Mouse (Mus musculus): ENCODE results near the gene Myom3. TPM values are rescaled to one million over a fixed set of nuclear protein-coding genes. Genes with fewer than 3 reads are reported as not detected.

Myom3 gene
- polyA plus RNA-seq, 1 experiment from 2014 or later, result 1.1 TPM

DNA sequence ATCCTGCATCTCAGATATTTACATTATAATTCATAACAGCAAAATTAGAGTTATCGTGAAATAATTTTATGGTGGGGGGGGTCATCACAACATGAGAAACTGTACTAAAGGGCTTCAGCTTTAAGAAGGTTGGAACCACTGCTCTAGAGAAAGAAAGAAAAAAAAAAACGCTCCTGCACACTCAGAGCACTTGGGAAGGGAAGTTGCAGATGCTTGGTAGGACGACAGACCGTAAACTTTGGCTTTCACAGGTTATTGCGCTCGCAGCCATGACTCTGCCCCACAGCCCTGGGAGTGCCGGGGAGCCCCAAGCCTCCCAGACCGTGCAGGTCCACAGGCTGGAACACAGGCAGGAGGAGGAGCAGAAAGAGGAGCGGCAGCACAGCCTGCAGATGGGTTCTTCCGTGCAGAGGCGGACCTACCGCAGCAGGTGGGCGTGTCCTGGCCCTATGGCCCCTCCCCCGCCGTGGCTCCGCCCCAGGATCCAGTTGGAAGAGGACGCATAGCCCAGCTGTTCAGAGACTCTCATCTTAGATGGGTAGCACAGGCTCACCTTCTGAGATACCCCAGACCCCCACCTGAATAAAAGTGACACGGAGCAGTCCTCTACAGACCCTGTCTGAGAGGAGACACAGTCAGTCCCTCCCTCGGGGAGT, 2.9 kb downstream of the Myom3 start:
- Histone ChIP-seq H3K4me3 (replicated peaks) (peak overlapping the region; percentile 26), H3K9ac (no peak overlapping the region), H3K27me3 (replicated peaks) (no peaks in the 10 kb centered on the region), H3K36me3 (no peaks in the 10 kb centered on the region), H3K4me2 (replicated peaks) (peak overlapping the region; percentile 61), H3K27ac (0 out of 2 replicates have a peak overlapping the region, but pooled peaks have one; percentile 48), H3K4me1 (replicated peaks) (peaks cover 22% of the 10 kb centered on the region; the same call in 1 of the 2 replicates), H3K9me3 (no peaks in the 10 kb centered on the region)
- WGBS, result 6% methylated on average over 19 of the region's 19 CpGs
- ATAC-seq, result peak; percentile 95

DNA sequence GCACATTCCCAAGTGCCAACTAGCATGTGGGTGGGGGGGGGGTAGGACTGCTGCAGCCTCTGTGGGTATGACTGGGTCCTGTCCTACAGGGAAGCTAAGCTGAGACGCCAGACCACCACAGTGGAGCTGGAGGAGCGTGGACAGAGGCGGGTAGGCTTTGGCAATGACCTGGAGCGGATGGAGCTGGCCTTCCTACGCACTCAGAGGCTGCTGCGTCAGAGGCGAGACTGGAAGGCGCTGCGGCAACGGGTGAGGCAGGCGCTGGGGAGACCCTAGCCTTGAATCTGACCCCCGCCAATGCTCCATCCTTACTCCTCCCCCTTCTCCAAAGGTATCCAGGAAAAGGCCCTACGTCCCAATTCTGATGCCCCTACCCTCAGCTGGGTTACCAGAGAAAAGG, 5.2 kb downstream of the Myom3 start:
- WGBS, result 87% methylated on average over 13 of the region's 13 CpGs

DNA sequence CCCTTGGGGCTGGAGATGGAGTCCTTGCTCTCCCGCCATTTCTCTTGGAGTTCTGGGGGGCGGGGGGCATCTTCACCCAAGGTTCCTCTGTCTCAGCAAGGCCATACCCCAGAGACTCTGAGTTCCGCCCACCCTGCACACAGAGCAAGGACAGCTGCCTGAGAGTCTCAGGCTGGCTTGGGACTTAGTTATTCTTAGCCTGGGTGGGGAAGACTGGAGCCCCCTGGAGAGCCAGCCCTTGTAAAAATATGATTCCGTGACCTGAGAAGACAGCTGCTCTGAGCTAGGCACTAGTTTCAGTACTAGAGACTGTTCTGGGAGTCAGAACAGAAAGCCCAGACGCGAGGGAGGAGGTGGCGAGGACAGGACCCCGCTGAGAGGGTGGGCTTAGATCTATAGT, 6.2 kb downstream of the Myom3 start:
- Histone ChIP-seq H3K9ac (no peak overlapping the region), H3K36me3 (no peaks in the 10 kb centered on the region), H3K9me3 (no peaks in the 10 kb centered on the region), H3K27me3 (replicated peaks) (no peaks in the 10 kb centered on the region), H3K4me3 (replicated peaks) (no peak overlapping the region), H3K4me2 (replicated peaks) (no peak overlapping the region), H3K27ac (no peak overlapping the region), H3K4me1 (replicated peaks) (0 out of 2 replicates have a peak, but pooled peaks cover 14% of the 10 kb centered on the region)
- no peak for ATAC-seq
- WGBS, result 80% methylated on average over 8 of the region's 8 CpGs

More for the DNA sequence above, 5.2 kb downstream of the Myom3 start:
- H3K9me3 ChIP-seq, result no peaks in the 10 kb centered on the region
- H3K4me2 ChIP-seq (replicated peaks), result no peak overlapping the region
- H3K27ac ChIP-seq, result no peak overlapping the region
- H3K27me3 ChIP-seq (replicated peaks), result no peaks in the 10 kb centered on the region
- no peaks in the 10 kb centered on the region for H3K36me3 ChIP-seq
- no peak overlapping the region for H3K4me3 ChIP-seq (replicated peaks)
- 0 out of 2 replicates have a peak, but pooled peaks cover 14% of the 10 kb centered on the region for H3K4me1 ChIP-seq (replicated peaks)
- no peak for ATAC-seq
- H3K9ac ChIP-seq, result no peak overlapping the region

DNA sequence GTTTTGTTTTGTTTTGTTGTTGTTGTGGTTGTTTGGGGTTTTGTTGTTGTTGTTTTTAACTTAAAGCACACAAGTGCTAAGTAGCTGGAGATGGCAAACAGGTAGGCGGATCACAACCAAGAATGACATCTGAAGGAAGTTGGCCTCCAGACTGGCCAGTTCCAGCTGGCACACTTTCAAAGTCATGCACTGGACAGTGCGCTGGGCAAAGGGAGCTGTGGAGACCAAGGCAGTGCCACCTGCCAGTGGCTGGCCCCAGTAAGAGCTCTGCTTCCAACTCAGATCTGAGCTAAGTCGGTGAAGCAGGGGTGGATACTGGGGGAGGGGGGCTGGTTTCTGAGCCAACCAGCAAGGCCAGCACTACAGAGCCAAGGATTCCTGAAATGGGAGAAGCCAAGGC, 7.5 kb downstream of the Myom3 start:
- no peak for ATAC-seq

DNA sequence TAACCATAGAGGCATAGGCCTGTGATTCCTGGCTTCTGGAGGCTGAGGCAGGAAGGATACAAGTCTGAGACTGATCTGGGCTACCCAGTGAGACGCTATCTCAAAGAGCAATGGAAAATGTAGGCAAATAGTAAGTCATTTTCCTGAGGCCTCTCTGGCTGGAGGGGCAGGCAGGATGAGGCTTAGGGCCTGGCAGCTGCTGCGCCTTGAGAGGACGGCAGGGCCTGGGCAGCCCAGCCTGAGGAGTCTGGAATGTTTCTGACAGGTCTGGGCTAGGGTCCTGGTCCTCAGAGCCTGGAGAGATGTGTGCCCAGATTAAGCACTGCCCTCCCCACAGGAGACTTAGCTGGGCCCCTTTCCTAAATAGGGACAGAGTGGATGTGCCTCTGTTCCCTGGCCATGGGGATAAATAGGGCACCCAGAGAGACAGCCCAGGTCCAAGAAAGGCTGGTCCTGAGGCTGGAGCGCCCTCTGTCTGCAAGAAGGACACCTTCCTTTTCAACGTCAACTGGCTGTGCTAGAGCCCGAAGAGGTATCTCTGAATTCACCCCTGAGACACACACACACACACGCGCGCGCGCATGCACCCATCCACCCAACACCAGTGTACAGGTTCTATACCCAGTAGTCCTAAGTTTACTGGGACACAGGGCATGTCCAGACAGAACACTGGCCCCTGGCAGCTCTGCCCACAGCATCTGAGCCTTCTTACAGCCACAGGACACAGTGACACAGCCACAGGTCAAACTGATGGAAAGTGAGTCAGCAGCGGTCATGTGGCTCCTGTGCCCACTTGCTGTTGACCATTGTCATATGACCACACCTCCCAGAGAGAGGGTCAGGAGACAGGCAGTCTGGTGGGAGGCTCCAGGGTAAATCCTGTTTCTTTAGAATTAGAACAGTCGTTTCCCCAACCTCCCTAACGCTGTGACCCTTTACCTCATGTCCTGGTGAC, 9.3 kb downstream of the Myom3 start:
- no peak overlapping the region for H3K9ac ChIP-seq
- WGBS, result 59% methylated on average over 14 of the region's 14 CpGs
- H3K4me1 ChIP-seq (replicated peaks), result no peaks in the 10 kb centered on the region
- H3K27me3 ChIP-seq (replicated peaks), result no peaks in the 10 kb centered on the region
- H3K27ac ChIP-seq, result no peak overlapping the region
- H3K4me2 ChIP-seq (replicated peaks), result no peak overlapping the region
- no peak overlapping the region for H3K4me3 ChIP-seq (replicated peaks)
- no peaks in the 10 kb centered on the region for H3K36me3 ChIP-seq
- 0 out of 2 replicates have a peak, but pooled peaks have one; percentile 34 for ATAC-seq
- no peaks in the 10 kb centered on the region for H3K9me3 ChIP-seq

More for the DNA sequence above, 7.5 kb downstream of the Myom3 start:
- Histone ChIP-seq H3K9ac (no peak overlapping the region), H3K4me1 (replicated peaks) (0 out of 2 replicates have a peak, but pooled peaks cover 7% of the 10 kb centered on the region), H3K36me3 (no peaks in the 10 kb centered on the region), H3K27ac (no peak overlapping the region), H3K9me3 (no peaks in the 10 kb centered on the region), H3K27me3 (replicated peaks) (no peaks in the 10 kb centered on the region), H3K4me2 (replicated peaks) (no peak overlapping the region), H3K4me3 (replicated peaks) (no peak overlapping the region)
- WGBS, result 82% methylated on average over 3 of the region's 3 CpGs

DNA sequence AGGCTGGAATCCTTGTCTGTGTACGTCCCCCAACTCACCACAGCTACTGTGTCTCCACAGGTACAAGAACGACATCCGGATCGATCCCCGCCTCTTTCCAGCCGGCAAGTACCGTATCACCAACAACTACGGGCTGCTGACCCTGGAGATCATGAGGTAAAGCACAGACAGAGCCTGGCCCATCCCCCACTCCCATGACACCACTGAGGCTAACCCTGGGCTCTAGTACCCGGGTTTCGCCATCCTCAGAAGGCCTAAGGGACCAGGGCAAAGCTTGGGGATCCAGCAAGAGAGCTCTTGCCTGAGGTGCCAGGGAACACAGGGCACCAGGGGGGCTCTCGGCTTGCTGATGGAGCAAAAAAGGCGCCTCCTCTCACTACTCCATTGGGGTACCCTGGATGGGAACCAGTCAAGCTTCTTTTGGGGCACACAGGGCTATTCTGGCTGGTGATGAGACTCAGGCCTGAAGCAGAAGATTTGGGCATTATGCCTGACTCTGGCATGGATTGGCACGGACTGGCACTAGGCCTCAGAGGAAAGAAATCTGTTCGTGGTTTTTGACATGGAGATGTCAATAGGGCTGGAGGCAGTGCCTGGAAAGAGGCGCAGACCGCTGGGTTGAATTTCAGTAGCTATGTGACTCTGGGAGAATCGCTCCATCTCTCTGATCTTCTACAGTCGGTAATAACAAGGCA, 11.2 kb downstream of the Myom3 start:
- ATAC-seq, result no peak
- no peaks in the 10 kb centered on the region for H3K4me1 ChIP-seq (replicated peaks)
- whole genome bisulfite sequencing, result 88% methylated on average over 18 of the region's 18 CpGs

DNA sequence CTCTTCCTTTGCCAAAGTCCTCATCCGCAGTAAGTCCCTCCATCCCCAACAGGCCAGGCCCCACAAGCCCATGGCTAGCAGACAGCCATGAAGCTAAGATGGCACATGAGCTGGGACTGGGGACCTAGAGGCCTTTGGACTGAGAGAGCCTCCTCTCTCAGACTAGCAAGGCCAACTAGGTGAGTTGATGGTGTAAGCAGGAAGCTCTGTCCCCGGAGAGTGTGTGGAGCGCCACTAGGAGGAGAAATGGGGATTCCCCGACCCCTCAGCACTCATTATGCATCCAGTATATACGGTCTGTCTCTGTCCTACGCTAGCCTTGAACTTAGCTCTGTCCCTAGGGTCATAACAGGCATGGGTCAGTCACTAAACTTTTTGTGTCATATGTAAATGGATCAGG, 12.1 kb downstream of the Myom3 start:
- Histone ChIP-seq H3K4me3 (replicated peaks) (no peak overlapping the region), H3K27me3 (replicated peaks) (0 out of 2 replicates have a peak, but pooled peaks cover 5% of the 10 kb centered on the region), H3K36me3 (no peaks in the 10 kb centered on the region), H3K27ac (no peak overlapping the region), H3K9ac (no peak overlapping the region), H3K4me2 (replicated peaks) (no peak overlapping the region), H3K9me3 (no peaks in the 10 kb centered on the region), H3K4me1 (replicated peaks) (no peaks in the 10 kb centered on the region)
- 79% methylated on average over 6 of the region's 6 CpGs for WGBS
- ATAC-seq, result no peak

More for the DNA sequence above, 11.2 kb downstream of the Myom3 start:
- H3K4me3 ChIP-seq (replicated peaks), result no peak overlapping the region
- no peaks in the 10 kb centered on the region for H3K9me3 ChIP-seq
- H3K27ac ChIP-seq, result no peak overlapping the region
- no peaks in the 10 kb centered on the region for H3K36me3 ChIP-seq
- 0 out of 2 replicates have a peak, but pooled peaks cover 5% of the 10 kb centered on the region for H3K27me3 ChIP-seq (replicated peaks)
- no peak overlapping the region for H3K9ac ChIP-seq
- H3K4me2 ChIP-seq (replicated peaks), result no peak overlapping the region

DNA sequence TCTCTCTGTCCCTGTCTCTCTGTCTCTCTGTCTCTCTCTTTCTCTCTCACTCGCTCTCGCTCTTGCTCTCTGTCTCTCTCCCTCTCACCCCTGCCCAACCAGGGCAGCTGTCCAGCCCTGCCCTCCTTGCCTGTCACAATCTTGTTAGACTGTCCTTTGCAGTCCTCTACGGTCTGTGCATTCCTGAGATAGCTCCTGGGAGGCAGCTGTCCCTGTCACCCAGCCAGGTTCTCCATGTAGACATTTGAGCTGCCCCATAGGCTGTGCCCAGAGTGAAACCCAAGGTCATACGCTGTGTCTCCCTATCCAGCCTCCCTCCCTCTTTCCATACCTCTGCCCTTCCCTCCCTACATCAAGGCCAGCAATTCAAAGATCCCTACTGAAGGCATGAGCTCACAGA, 13.2 kb downstream of the Myom3 start:
- WGBS, result 79% methylated on average over 4 of the region's 4 CpGs
- no peak overlapping the region for H3K4me2 ChIP-seq (replicated peaks)
- no peaks in the 10 kb centered on the region for H3K9me3 ChIP-seq
- H3K27me3 ChIP-seq (replicated peaks), result 0 out of 2 replicates have a peak, but pooled peaks cover 5% of the 10 kb centered on the region
- H3K9ac ChIP-seq, result no peak overlapping the region
- no peaks in the 10 kb centered on the region for H3K4me1 ChIP-seq (replicated peaks)
- no peak for ATAC-seq
- no peak overlapping the region for H3K27ac ChIP-seq
- no peak overlapping the region for H3K4me3 ChIP-seq (replicated peaks)
- H3K36me3 ChIP-seq, result no peaks in the 10 kb centered on the region

DNA sequence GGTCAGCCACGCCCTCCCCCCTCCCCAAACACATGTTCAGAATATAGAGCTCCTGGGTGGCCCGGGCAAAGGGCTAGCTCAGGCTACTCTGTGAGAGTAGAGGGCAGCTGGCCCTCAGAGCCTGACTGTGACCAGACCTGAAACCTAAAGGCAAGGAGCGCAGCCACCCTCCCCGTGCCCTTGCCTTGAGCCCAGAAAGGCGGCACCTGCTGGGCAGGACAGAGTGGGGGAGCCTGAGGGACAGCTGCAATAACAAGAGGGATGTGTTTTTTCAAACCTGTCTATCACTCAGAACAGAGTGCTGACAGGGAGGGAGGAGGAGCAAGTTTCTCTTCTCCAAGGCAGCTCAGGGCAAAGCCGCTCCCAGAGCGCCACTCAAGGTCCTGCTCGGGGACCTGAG, 15.0 kb downstream of the Myom3 start:
- no peaks in the 10 kb centered on the region for H3K36me3 ChIP-seq
- H3K9ac ChIP-seq, result no peak overlapping the region
- H3K4me3 ChIP-seq (replicated peaks), result no peak overlapping the region
- H3K9me3 ChIP-seq, result no peaks in the 10 kb centered on the region
- H3K4me1 ChIP-seq (replicated peaks), result no peaks in the 10 kb centered on the region
- H3K27me3 ChIP-seq (replicated peaks), result 0 out of 2 replicates have a peak, but pooled peaks cover 5% of the 10 kb centered on the region
- no peak overlapping the region for H3K4me2 ChIP-seq (replicated peaks)
- WGBS, result 77% methylated on average over 8 of the region's 8 CpGs
- no peak overlapping the region for H3K27ac ChIP-seq
- ATAC-seq, result no peak

DNA sequence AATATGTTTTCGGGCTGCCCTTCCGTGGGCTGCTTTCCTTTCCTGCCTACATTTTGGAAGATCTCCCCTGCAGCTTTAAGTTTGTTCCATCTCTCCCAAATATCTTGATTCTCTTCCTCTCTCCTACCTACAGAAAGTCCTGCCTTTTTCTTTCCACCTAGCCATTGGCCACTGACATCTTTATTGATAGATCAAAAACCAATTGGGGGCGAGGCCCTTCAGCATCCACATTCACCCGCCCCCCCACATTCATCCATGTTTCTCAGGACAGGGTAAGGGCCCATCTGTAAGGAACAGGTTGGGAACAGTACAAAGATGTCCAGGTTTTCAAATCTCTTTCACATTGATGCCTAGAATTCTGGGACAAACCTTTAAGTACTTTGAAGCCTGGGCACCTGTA, 17.3 kb downstream of the Myom3 start:
- H3K27ac ChIP-seq, result no peak overlapping the region
- WGBS, result 84% methylated on average over 4 of the region's 4 CpGs
- 0 out of 2 replicates have a peak, but pooled peaks cover 5% of the 10 kb centered on the region for H3K27me3 ChIP-seq (replicated peaks)
- H3K9ac ChIP-seq, result no peak overlapping the region
- H3K4me3 ChIP-seq (replicated peaks), result no peak overlapping the region
- H3K36me3 ChIP-seq, result no peaks in the 10 kb centered on the region
- H3K9me3 ChIP-seq, result no peaks in the 10 kb centered on the region
- ATAC-seq, result no peak
- no peak overlapping the region for H3K4me2 ChIP-seq (replicated peaks)
- H3K4me1 ChIP-seq (replicated peaks), result no peaks in the 10 kb centered on the region

DNA sequence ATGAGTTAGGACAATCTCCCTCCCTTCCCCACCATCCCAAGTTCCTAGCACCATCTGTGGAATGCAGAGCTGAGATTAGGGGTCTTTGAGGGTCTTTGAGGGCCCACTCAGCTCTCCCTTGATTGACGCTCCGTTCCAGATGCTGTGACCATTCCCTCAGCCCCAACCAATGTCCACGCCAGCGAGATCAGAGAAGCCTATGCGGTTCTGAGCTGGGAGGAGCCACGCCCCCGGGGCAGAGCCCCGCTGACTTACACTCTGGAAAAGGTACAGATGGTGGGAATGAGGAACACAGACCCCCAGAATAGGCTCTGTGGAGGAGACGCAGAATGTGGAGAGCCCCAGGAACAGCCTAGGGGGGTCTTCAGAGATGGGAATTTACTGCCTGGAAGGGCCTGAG, 20.1 kb downstream of the Myom3 start:
- 69% methylated on average over 9 of the region's 9 CpGs for WGBS
- Histone ChIP-seq H3K4me3 (replicated peaks) (no peak overlapping the region), H3K27ac (no peak overlapping the region), H3K27me3 (replicated peaks) (0 out of 2 replicates have a peak, but pooled peaks cover 5% of the 10 kb centered on the region), H3K4me1 (replicated peaks) (no peaks in the 10 kb centered on the region), H3K9ac (no peak overlapping the region), H3K4me2 (replicated peaks) (no peak overlapping the region), H3K36me3 (no peaks in the 10 kb centered on the region), H3K9me3 (no peaks in the 10 kb centered on the region)
- no peak for ATAC-seq

DNA sequence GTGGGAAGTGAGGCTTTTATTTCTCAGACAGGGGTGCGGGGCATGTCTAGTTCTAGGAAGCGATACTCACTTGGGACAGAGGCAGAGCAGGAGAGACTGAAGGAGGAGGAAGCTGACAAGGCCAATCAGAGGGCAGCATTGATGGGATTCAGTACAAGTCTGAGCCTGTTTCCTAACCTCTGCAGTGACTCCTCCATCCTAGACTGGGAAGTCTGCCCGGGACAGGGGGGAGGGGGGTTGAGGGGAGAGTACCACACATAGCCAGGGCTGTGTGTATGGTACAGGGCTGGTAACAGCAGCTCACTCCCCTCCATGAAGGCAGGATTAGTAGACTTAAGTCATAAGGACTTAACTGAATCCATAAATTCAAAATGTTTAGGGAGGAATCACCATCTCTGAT, 20.7 kb downstream of the Myom3 start:
- WGBS, result 63% methylated on average over 3 of the region's 3 CpGs
- Histone ChIP-seq H3K27me3 (replicated peaks) (0 out of 2 replicates have a peak, but pooled peaks cover 3% of the 10 kb centered on the region), H3K9ac (no peak overlapping the region), H3K9me3 (no peaks in the 10 kb centered on the region), H3K4me2 (replicated peaks) (no peak overlapping the region), H3K36me3 (no peaks in the 10 kb centered on the region), H3K4me3 (replicated peaks) (no peak overlapping the region), H3K4me1 (replicated peaks) (no peaks in the 10 kb centered on the region), H3K27ac (no peak overlapping the region)
- ATAC-seq, result no peak; the same call in 1 of the 2 replicates
